Mouse (Mus musculus) CH12.LX (cell line): ENCODE results near the gene Rock2. TPM values are rescaled to one million over a fixed set of nuclear protein-coding genes. Genes with fewer than 3 reads are reported as not detected.

ENCODE experiments used
- DNase-seq: peaks from one replicate; pipeline ENCODE4 v3.0.0-alpha.2; 2013; ENCODE audit errors: extremely low read depth
- H3K27ac ChIP-seq: 2 replicates; pipeline ENCODE4 v1.5.1; 2012; ENCODE audit warnings: low read depth, mild to moderate bottlenecking, control low read depth, moderate library complexity; ENCODE audit not compliant: insufficient read depth
- H3K27me3 ChIP-seq: replicated peaks from 2 replicates; pipeline ENCODE3; 2012; ENCODE audit warnings: inconsistent platforms
- H3K36me3 ChIP-seq, 2 experiments: replicated peaks in 1 of 2; 2 replicates each; pipeline versions ENCODE3 to v1.6.1; 2012; ENCODE audit warnings: inconsistent platforms in 1 of 2, low read length in 1 of 2, mild to moderate bottlenecking in 1 of 2, mixed read lengths in 1 of 2, moderate library complexity in 1 of 2; ENCODE audit not compliant: control insufficient read depth in 1 of 2, insufficient read depth in 1 of 2
- H3K4me1 ChIP-seq, 2 experiments: 2 replicates each; pipeline ENCODE4 v1.6.1; 2012; ENCODE audit warnings: inconsistent platforms in 1 of 2, moderate library complexity in 1 of 2; ENCODE audit not compliant: insufficient read depth in 2 of 2, control insufficient read depth in 1 of 2
- H3K4me2 ChIP-seq: 2 replicates; pipeline ENCODE4 v1.6.1; 2012; ENCODE audit warnings: low read depth, mild to moderate bottlenecking, control low read depth; ENCODE audit not compliant: poor library complexity, insufficient read depth, severe bottlenecking
- H3K4me3 ChIP-seq, 3 experiments: fragments of 150-350 bp in 1 of 3; sonication (generic) in 1 of 3; replicated peaks in 1 of 3; 2 replicates each; pipeline versions ENCODE3 to v1.5.1; 2011 to 2012; ENCODE audit warnings: low read depth in 2 of 3, low read length in 2 of 3, mild to moderate bottlenecking in 2 of 3, moderate library complexity in 2 of 3, control low read depth in 1 of 3, improper control_type of control experiment in 1 of 3, inconsistent platforms in 1 of 3, mixed read lengths in 1 of 3; ENCODE audit not compliant: poor library complexity in 1 of 3
- H3K79me2 ChIP-seq: replicated peaks from 2 replicates; pipeline ENCODE4 v1.6.1; 2012; ENCODE audit warnings: mild to moderate bottlenecking, moderate library complexity; ENCODE audit not compliant: control insufficient read depth, poor library complexity, insufficient read depth, severe bottlenecking; ENCODE audit errors: extremely low read depth
- H3K9ac ChIP-seq: 2 replicates; pipeline ENCODE4 v1.6.1; 2012; ENCODE audit warnings: low read depth, mild to moderate bottlenecking, control low read depth, moderate library complexity; ENCODE audit not compliant: insufficient read depth
- H3K9me3 ChIP-seq: replicated peaks from 2 replicates; pipeline ENCODE3; 2012; ENCODE audit warnings: low read length, inconsistent platforms, mixed read lengths
- BHLHE40 ChIP-seq: IDR thresholded peaks from 2 replicates; pipeline ENCODE4 v1.6.1; 2011; ENCODE audit warnings: mild to moderate bottlenecking, low read depth, low read length, improper control_type of control experiment
- CHD1 ChIP-seq: IDR thresholded peaks from 2 replicates; pipeline ENCODE4 v1.6.1; 2012; ENCODE audit warnings: low read depth, low read length, improper control_type of control experiment, inconsistent platforms
- CTCF ChIP-seq, 2 experiments: IDR thresholded peaks in 1 of 2; conservative IDR thresholded peaks in 1 of 2; 2 replicates each; pipeline ENCODE4 v1.5.1; 2011 to 2012; ENCODE audit warnings: low read depth in 2 of 2, low read length in 2 of 2, improper control_type of control experiment in 1 of 2, inconsistent platforms in 1 of 2, mild to moderate bottlenecking in 1 of 2, moderate library complexity in 1 of 2
- E2F4 ChIP-seq: IDR thresholded peaks from 2 replicates; pipeline ENCODE4 v1.6.1; 2011; ENCODE audit warnings: low read depth, low read length, improper control_type of control experiment; ENCODE audit not compliant: insufficient replicate concordance
- EP300 ChIP-seq: IDR thresholded peaks from 2 replicates; pipeline ENCODE4 v1.6.1; 2011; ENCODE audit warnings: low read length, improper control_type of control experiment
- ETS1 ChIP-seq: conservative IDR thresholded peaks from 2 replicates; pipeline ENCODE4 v1.6.1; 2012; ENCODE audit warnings: low read depth, mild to moderate bottlenecking, inconsistent platforms, low read length, improper control_type of control experiment, moderate library complexity
- HCFC1 ChIP-seq: IDR thresholded peaks from 2 replicates; pipeline ENCODE4 v1.6.1; 2012; ENCODE audit warnings: low read depth, mild to moderate bottlenecking, inconsistent platforms, low read length, improper control_type of control experiment
- JUND ChIP-seq: conservative IDR thresholded peaks from 2 replicates; pipeline ENCODE4 v1.6.1; 2011; ENCODE audit warnings: low read depth, low read length, improper control_type of control experiment
- KAT2A ChIP-seq: IDR thresholded peaks from 2 replicates; pipeline ENCODE4 v1.6.1; 2012; ENCODE audit warnings: low read length, improper control_type of control experiment, inconsistent platforms; ENCODE audit not compliant: insufficient replicate concordance
- MEF2A ChIP-seq: IDR thresholded peaks from 2 replicates; pipeline ENCODE4 v1.6.1; 2014; ENCODE audit warnings: low read depth, mild to moderate bottlenecking, inconsistent platforms, low read length, improper control_type of control experiment, borderline replicate concordance
- MYC ChIP-seq: IDR thresholded peaks from 2 replicates; pipeline ENCODE4 v1.6.1; 2011; ENCODE audit warnings: low read depth, mild to moderate bottlenecking, improper control_type of control experiment, low read length
- NRF1 ChIP-seq: IDR thresholded peaks from 2 replicates; pipeline ENCODE4 v1.6.1; 2014; ENCODE audit warnings: low read depth, mild to moderate bottlenecking, inconsistent platforms, low read length, improper control_type of control experiment, moderate library complexity
- PAX5 ChIP-seq: IDR thresholded peaks from 2 replicates; pipeline ENCODE4 v1.6.1; 2012; ENCODE audit warnings: low read length, inconsistent platforms, mixed read lengths
- POLR2AphosphoS2 ChIP-seq: IDR thresholded peaks from 2 replicates; pipeline ENCODE4 v1.6.1; 2011; ENCODE audit warnings: low read depth, low read length, improper control_type of control experiment
- RAD21 ChIP-seq: IDR thresholded peaks from 2 replicates; pipeline ENCODE4 v1.6.1; 2011; ENCODE audit warnings: low read depth, mild to moderate bottlenecking, low read length, improper control_type of control experiment, moderate library complexity
- USF2 ChIP-seq: conservative IDR thresholded peaks from 2 replicates; pipeline ENCODE4 v1.6.1; 2011; ENCODE audit warnings: low read depth, low read length, improper control_type of control experiment
- ZKSCAN1 ChIP-seq: IDR thresholded peaks from 2 replicates; pipeline ENCODE4 v1.6.1; 2012; ENCODE audit warnings: low read depth, inconsistent platforms, low read length, improper control_type of control experiment, borderline replicate concordance
- dilution Hi-C: fragments of 300-500 bp; cut with MboI; formaldehyde crosslinking; loops from 2 replicates; pipeline ENCODE4 v1.14.3; 2020; ENCODE audit warnings: low sequenced_read_pairs; ENCODE audit not compliant: extremely low pct_unique_long_range_greater_than_20kb, extremely low pct_ligation_motif_present
- in situ Hi-C: fragments of 300-500 bp; cut with MboI; formaldehyde crosslinking; loops from 3 replicates; pipeline ENCODE4 v1.14.3; 2019; ENCODE audit warnings: low sequenced_read_pairs, low pct_ligation_motif_present, low pct_unique_long_range_greater_than_20kb, mixed read lengths
- polyA plus RNA-seq: library from polyadenylated mRNA; unstranded; fragments of >175 nt; gene quantifications from 2 replicates; pipeline ENCODE4 v1.2.1, GENCODE M21; 2012; ENCODE audit warnings: low read depth; ENCODE audit not compliant: insufficient read length
- total RNA-seq, 2 experiments: library from RNA; depleted of rRNA; stranded (reverse); fragments of 300-350 nt in 1 of 2; fragments of >200 nt in 1 of 2; gene quantifications; 2 replicates each; pipeline ENCODE4 v1.2.3; 2012 to 2014

The Rock2 gene
- total and polyA plus RNA-seq, 3 experiments, result 39.1 to 49.9 (median 40.3) TPM

DNA sequence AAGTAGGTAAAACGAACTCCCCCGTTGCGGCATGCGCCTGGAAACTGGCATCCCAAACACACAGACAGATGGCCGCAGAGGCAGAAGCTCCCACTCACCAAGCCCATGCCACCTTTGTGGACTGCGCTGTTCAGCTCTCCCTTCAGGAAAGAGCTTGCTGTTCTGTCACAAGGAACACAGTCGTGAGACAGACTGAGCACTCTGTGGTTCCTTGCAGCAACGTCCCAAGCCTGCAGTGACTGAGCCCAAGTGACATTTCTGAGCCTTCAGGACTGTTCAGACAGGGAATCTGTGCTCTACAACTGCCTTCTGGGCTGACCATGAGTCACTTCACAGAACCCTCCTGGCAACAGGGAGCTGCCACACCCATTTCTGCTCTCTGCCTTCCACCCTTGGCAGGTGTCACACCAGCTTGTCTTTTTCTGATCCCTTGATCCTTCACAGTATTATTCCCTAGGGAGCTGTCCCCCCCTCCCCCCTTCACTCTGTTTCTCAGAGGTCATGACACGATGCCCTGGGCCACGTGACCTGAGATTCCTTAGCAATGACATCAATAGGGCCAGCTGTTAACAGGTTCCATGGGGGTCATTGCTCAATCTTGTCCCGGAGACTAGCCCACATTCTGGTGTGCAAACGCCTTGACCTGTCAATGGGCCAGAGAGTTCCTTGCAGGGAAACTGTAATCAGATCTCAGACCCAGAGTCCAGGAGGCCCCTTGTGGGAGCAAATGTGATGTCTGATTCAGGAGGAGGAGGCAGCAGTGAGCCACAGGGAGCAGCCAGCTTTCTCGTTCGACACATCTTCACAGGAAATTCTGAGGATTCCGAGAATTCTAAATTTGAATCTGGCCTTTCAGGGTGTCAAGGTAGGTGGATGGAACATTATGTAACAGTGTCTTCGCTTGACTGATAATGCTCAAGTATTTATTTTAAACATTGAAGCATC is 44.0 kb upstream of the Rock2 start (continued):
- no peak for TF ChIP-seq EP300
- TF ChIP-seq ETS1, result no peak
- TF ChIP-seq NRF1, result 0 out of 2 replicates have a peak, but pooled peaks have one; percentile 15
- no peak for TF ChIP-seq JUND
- no peak for TF ChIP-seq CHD1
- TF ChIP-seq BHLHE40, result 0 out of 2 replicates have a peak, but pooled peaks have one; percentile 10
- no peak for TF ChIP-seq POLR2AphosphoS2
- no peak for TF ChIP-seq PAX5

GRCm38 (mm10) chr12:16853431-16854165 is 41.1 kb upstream of the Rock2 start:
- TF ChIP-seq CTCF (conservative IDR thresholded peaks at IDR 0.05 in 1 of 2, IDR thresholded peaks at IDR 0.05 in 1 of 2; ENCODE audit: low read depth in 2 of 2, low read length in 2 of 2) (no peak), KAT2A (no peak), MEF2A (no peak), HCFC1 (no peak), E2F4 (no peak), BHLHE40 (no peak), ZKSCAN1 (no peak), MYC (no peak), RAD21 (no peak), USF2 (no peak)
- no peak for DNase-seq
- Histone ChIP-seq H3K27me3 (no peaks in the 10 kb centered on the region), H3K27ac (no peak overlapping the region), H3K79me2 (no peaks in the 10 kb centered on the region), H3K4me1 (peaks cover 30 to 65% of the 10 kb centered on the region in 2 experiments), H3K4me3 (no peak overlapping the region), H3K36me3 (no peaks in the 10 kb centered on the region), H3K9ac (no peak overlapping the region), H3K4me2 (no peak overlapping the region), H3K9me3 (peaks cover 2% of the 10 kb centered on the region)
- dilution Hi-C loops, result no loop called here
- in situ Hi-C loops, result no loop called here
